Mouse (Mus musculus): ENCODE data around the gene Gm43951.
"Not testable (repeated sequence)": the region's sequence is repeated elsewhere in the genome, so short reads cannot be mapped to it uniquely, and the experiment has no call there.

Gene Gm43951

GRCm38 (mm10) chr11:72203440-72203839 lies 3.2 kb downstream of the Gm43951 start:
- no peak for DNase-seq (ENCODE audit: low read depth, low spot score)

GRCm38 (mm10) chr11:72196506-72196905 lies 10.1 kb downstream of the Gm43951 start:
- peak; percentile 8 for DNase-seq (ENCODE audit: low read depth, low spot score)

GRCm38 (mm10) chr11:72194259-72194658 lies 12.4 kb downstream of the Gm43951 start:
- DNase-seq (ENCODE audit: low read depth, low spot score): no peak

GRCm38 (mm10) chr11:72190857-72191256 lies 15.8 kb downstream of the Gm43951 start:
- no peak for DNase-seq (ENCODE audit: low read depth, low spot score)

GRCm38 (mm10) chr11:72184252-72184651 lies 22.4 kb downstream of the Gm43951 start:
- DNase-seq (ENCODE audit: low read depth, low spot score): no peak

GRCm38 (mm10) chr11:72181136-72181535 lies 25.5 kb downstream of the Gm43951 start:
- DNase-seq (ENCODE audit: low read depth, low spot score): no peak

- no peak for DNase-seq (ENCODE audit: low read depth, low spot score)
Observed at GRCm38 (mm10) chr11:72180556-72180955, 26.1 kb downstream of the Gm43951 start.

- no peak for DNase-seq (ENCODE audit: low read depth, low spot score)
Observed at GRCm38 (mm10) chr11:72176553-72176952, 30.1 kb downstream of the Gm43951 start.

GRCm38 (mm10) chr11:72175966-72176365 lies 30.7 kb downstream of the Gm43951 start:
- DNase-seq (ENCODE audit: low read depth, low spot score): no peak

- DNase-seq (ENCODE audit: low read depth, low spot score): no peak
Observed at GRCm38 (mm10) chr11:72174721-72175120, 31.9 kb downstream of the Gm43951 start.

- no peak for DNase-seq (ENCODE audit: low read depth, low spot score)
Observed at GRCm38 (mm10) chr11:72173506-72173905, 33.1 kb downstream of the Gm43951 start.

GRCm38 (mm10) chr11:72171906-72172305 lies 34.7 kb downstream of the Gm43951 start:
- not testable (repeated sequence) for DNase-seq (ENCODE audit: low read depth, low spot score)

GRCm38 (mm10) chr11:72169871-72170270 lies 36.8 kb downstream of the Gm43951 start:
- DNase-seq (ENCODE audit: low read depth, low spot score): no peak

GRCm38 (mm10) chr11:72163198-72163597 lies 43.4 kb downstream of the Gm43951 start:
- no peak for DNase-seq (ENCODE audit: low read depth, low spot score)

- DNase-seq (ENCODE audit: low read depth, low spot score): no peak
Observed at GRCm38 (mm10) chr11:72156624-72157023, 50.0 kb downstream of the Gm43951 start.

- no peak for DNase-seq (ENCODE audit: low read depth, low spot score)
Observed at GRCm38 (mm10) chr11:72155981-72156428, 50.6 kb downstream of the Gm43951 start.

GRCm38 (mm10) chr11:72155186-72155980 lies 51.3 kb downstream of the Gm43951 start:
- no peak for DNase-seq (ENCODE audit: low read depth, low spot score)

Measured in 3T3-L1 (cell line).